Comparison of ENCODE assay signal across 20 mouse cellular contexts in the genomic region with DNA sequence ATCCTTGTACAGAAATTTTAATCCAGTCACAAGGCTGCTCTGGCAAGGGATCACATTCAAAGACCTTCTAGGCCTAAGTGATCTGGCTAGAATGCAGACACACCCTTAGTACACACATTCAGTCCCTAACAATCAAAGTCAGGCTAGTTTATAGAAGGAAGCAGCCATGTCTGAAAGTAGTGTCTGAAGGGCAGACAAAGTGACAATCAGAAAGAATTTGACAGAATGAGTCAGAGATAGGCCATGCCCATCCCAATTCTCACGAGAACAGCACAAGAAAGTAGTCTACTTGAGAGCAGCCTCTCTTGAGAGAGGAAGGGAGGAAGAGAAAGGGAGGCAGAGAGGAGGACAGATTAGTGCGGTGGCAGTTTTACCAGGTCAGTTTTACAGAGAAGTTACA. TPM values are rescaled to one million over a fixed set of nuclear protein-coding genes. Genes with fewer than 3 reads are reported as not detected.
"Had no signal": no experiment of that assay in that cellular context is flagged by ENCODE, and none has a peak within 500 bp of the region (broad histone marks: within the 10 kb centered on the region; RNA-seq: fewer than 3 reads in every experiment).

No protein-coding gene starts in this region.

- H3K4me2 ChIP-seq: limb, embryonic 13.5 days; liver, embryonic 15.5 days; neural tube, embryonic 15.5 days had no signal

- DNase-seq: kidney, postnatal 25 days; lung, adult 2 months; lung, postnatal 4 days; midbrain, embryonic 14.5 days; right cerebral cortex, postnatal 4 days; spleen, adult 18-20 months; thymus, postnatal 36 days had no signal

- H3K27ac ChIP-seq: layer of hippocampus, adult 2 months; limb, embryonic 13.5 days; liver, embryonic 15.5 days; midbrain, embryonic 10.5 days; neural tube, embryonic 15.5 days had no signal

- ATAC-seq: lung, postnatal 0 days had no signal

- H3K4me3 ChIP-seq: layer of hippocampus, adult 2 months; limb, embryonic 13.5 days; liver, embryonic 15.5 days; midbrain, embryonic 10.5 days; myocyte; neural tube, embryonic 15.5 days had no signal

- H3K4me1 ChIP-seq: limb, embryonic 13.5 days; liver, embryonic 15.5 days; midbrain, embryonic 10.5 days; neural tube, embryonic 15.5 days had no signal

- H3K9me3 ChIP-seq: limb, embryonic 13.5 days; liver, embryonic 15.5 days; midbrain, embryonic 10.5 days; neural tube, embryonic 15.5 days had no signal

- H3K27me3 ChIP-seq: limb, embryonic 13.5 days; liver, embryonic 15.5 days; neural tube, embryonic 15.5 days had no signal

- H3K9ac ChIP-seq: limb, embryonic 13.5 days; liver, embryonic 15.5 days; neural tube, embryonic 15.5 days had no signal

RNA-seq across cellular contexts. Expression of gene Lmod2, which starts 24.5 kb away (rescaled TPM):
- total RNA-seq: layer of hippocampus, adult 2 months; layer of hippocampus, postnatal 10 days; left cerebral cortex, postnatal 36 days; megakaryocyte, adult 5-6 weeks had no signal
- polyA plus RNA-seq: liver, adult 2 months; midbrain, embryonic 14.5 days; stomach, embryonic 14.5 days; testis, adult 2 months had no signal
